Mouse (Mus musculus) megakaryocyte progenitor cell, adult 5-6 weeks (primary cell): ENCODE data around the gene Rad51b. TPM values are rescaled to one million over a fixed set of nuclear protein-coding genes. Genes with fewer than 3 reads are reported as not detected.

Experiments
- ATAC-seq: replicated peaks from 2 replicates; pipeline ENCODE4 v1.8.0; 2016; ENCODE audit warnings: mild to moderate bottlenecking, moderate TSS enrichment, inconsistent platforms; ENCODE audit not compliant: poor library complexity
- total RNA-seq, 2 experiments: library from RNA; stranded (forward) in 1 of 2; stranded (reverse) in 1 of 2; fragments of 157-497, 149-512 nt in 1 of 2; fragments of 200-1000 nt in 1 of 2; gene quantifications; 2 replicates each; pipeline versions ENCODE4 v1.2.3 to v1.2.4; 2015 to 2017

Rad51b gene
- total RNA-seq, 2 experiments from 2014 or later = 15.7 to 19.5 TPM

DNA sequence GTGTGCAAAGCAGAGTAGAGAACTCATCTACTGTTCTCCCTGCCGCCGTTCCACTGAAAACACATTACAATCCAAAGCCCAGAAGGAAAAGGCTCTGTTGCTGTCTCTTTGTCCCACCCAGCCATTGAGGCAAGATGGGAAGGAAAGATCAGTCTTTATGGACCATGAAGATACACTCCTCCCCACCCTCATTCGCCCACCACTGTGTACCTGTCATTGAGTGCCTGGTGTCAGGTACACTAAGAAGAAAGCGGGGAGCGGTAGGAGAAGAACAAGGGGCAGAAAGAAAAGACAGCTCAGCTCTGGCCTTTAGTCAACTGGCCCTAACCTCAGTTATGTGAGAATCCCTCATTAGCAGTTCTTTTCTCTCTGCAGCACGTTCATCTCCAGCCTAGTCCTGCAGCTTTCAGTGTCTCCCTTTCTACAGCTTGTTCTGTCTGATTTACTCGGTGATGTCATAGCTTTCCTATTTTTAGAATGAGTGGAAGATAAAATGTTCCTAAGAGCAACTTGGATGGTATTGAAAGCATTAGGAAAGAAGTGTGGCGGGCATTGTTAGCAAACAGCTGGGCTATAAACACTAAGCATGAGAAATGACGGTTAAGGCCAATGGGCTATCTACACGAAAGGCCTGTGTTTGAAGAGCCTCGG lies 382.3 kb downstream of the Rad51b start:
- no peak for ATAC-seq

DNA sequence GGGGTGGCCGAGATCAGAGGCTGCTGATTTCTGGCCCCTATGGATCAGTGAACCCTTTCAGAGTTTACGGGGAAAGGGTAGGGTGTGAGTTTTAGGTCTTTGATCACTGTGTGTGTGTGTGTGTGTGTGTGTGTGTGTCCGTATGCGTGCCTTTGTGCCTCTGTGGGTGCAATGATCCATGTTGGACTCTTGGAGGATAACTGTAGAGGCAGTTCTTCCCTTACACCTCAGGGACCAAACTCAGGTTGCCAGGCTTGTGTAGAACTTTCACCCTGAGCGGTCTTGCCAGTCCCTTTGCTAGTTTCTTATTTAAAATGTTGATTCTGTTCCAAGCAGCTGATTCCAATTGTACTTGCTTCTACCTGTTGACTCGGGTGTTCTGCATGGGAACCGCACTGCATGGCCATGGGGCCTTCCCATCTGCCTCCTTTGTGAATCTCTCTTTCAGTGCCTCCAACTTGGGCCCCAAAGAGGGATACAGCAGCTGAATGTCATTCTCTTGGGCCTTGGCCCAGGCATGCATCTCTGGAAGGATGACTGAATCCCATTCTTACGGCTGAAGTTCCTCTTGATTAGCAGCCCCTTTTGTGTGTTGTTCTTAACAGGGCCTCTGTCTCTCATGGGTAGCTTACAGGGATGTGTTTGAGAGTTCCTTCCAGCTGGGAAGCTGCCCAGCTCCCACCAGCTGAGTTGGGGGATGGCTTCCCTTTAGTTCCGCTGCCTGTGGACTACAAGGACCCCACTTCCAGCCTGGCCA lies 383.0 kb downstream of the Rad51b start:
- no peak for ATAC-seq

DNA sequence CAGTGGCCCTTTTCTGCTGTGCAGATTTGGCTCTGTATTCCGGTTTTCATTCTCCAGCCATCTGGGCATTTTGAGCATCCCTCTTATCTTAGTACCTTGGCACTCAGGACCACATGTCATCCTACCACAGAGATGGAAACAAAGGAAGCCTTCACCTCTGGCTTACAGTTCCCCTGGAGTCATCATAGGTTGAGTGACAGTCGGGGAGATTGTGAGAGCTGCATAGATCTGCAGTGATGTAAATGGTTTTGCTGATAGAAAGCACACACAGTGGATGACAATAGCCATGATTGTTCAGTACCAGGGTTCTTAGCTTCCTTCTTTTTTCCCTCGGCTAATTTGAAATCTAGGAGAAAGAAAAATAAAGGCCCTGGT lies 383.6 kb downstream of the Rad51b start:
- no peak for ATAC-seq

DNA sequence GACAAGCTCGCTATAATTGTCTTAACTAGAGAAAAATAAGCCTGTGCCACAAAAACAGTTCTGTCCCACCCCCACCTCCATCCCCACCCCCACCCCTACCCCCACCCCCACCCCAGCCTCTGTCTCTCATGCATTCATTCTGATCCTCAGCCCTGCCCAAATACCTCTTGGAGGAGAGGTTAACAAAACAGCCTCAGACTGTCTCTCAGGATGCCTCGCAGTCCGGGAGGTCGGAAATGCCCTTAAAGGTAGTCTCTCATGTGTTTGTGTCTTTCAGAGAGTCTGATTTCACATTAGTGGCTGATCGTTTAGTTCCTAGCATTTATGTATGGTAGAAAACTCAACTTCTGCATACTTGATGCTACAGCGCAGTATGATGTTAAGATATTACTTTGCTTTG lies 384.5 kb downstream of the Rad51b start:
- ATAC-seq = no peak

DNA sequence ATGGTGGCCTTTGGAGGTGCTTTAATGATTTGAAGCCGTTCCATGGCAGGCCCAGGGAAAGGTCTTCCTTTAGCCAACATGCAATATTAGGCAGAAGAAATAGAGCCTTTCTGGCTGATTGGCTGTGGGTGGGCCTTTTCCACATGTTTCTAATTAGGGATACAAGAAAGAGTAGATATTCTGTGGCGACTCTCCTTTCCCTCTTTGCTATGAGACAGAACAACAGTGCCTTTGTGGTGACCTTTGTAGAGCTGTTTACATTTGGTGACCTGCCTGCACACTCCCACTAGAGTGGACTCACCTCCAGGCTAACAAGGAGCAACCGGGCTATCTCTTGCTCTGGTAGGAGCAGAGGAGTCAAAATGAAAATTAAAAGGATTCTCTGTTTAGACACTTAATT lies 386.3 kb downstream of the Rad51b start:
- ATAC-seq = no peak

DNA sequence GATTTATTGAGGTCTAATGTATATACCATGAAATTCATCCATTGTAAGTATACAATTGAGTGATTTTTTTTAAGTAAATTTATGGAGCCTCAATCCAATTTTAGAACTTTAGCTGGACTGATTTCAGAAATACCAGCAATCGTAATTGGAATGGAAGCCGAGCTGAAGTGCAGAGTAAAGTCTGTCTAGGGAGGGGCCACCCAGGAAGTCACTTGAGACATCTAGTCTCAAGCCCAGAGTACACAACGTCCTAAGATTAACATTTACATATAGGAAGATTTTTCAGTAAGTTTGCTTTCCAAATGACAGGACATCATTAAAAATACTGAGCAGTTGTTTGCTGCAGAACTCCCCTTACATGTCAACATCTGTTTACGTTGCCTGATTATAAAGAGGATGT lies 386.7 kb downstream of the Rad51b start:
- no peak for ATAC-seq

DNA sequence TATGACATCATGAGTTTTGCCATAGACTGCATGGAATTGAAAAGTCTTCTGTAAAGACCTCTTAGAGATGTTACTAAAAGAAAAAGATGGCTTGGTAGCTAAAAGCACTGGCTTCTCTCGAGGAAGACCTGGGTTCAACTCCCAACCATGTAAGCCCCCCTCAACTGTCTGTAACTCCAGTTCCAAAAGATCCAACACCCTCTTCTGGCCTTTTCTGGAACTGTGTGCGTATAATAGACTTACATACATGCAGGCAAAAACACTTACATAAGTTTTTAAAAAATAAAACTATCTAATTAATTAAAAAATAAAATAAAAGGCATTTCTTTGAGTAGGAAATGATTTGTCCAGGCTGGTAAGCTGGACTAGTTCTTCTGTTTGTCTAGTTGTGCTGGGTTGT lies 387.3 kb downstream of the Rad51b start:
- ATAC-seq = no peak

DNA sequence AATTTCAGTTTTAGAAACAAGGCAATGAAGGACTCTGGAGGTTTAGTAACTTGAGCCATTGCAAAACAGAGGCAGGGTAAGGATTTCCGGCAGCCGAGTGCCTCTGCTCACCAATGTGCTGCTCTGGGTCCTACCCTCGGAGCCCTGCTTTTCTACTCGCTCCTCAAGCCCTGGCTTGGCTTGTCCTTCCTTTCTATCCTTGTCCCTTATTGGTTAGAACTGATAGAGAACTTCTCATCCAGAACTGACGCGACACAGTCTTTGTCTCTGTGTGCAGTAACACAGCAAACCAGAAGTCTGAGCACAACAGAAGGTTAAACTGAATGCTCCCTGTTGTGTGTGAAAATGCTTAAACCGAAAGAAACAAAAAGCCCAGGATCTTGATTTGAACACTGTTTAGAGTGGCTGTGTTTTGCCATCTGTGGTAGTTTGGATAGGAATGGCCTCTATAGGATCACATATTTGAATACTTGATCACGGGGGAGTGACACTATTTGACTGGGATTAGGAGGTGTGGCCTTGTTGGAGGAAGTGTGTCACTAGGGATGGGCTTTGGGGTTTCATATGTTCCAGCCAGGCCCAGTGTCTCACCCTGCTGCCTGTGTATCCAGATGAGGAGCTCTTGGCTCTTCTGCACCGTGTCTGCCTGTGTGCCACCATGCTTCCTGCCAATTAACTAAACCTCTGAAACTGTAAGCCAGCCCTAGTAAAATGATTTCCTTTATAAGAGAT lies 389.7 kb downstream of the Rad51b start:
- peak; percentile 50 for ATAC-seq

DNA sequence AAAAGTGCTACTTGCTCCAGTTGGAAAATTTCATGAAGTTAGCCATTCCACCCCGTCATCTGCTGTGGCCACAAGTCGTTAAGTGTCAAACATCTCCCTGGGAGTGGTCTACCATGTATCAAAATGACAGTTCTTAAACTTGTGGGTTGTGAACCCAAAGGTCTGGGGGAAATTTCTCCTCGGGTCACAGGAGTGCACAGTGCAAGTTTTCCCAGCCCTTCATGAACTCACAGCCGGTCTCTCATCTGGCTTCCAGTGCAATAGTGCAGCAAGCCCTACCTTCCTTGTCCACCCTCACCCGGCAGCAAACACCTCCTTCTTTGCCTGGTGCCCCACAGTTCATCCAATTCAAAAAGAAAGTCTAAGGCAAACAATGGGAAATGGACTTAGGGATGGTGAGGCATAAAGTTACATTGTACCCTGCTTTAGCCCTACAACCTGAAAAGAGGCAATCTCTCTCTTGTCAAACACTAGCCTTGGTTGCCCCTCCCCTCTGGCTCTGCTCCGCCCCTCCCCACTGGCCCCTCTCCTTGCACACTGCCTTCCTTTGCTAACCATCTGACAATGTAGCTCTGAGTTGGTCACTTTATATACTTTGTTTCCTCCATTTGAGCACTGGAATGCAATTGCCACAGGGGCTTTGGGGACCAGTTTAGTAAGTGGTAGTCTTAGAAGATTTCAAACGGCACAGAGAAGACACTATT lies 390.8 kb downstream of the Rad51b start:
- ATAC-seq = no peak

DNA sequence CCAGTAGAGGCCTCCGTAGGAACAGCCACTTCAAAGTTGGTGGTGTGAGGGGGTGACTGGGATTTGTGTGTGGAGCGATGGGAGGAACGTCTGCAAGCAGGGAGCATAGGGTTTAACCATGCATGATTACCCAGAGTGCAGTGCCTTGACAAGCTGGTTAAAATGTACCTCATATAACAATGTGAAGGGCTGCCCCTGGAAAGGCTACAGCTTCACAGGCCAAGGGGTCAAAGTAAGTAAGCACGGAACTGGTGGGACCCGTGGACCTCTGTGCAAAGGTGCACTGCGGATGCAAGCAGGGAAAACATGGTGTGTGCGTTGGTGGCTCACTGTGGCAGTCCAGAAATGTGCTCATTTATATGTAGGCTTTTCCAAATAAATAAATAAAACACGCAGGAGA lies 392.2 kb downstream of the Rad51b start:
- no peak for ATAC-seq

DNA sequence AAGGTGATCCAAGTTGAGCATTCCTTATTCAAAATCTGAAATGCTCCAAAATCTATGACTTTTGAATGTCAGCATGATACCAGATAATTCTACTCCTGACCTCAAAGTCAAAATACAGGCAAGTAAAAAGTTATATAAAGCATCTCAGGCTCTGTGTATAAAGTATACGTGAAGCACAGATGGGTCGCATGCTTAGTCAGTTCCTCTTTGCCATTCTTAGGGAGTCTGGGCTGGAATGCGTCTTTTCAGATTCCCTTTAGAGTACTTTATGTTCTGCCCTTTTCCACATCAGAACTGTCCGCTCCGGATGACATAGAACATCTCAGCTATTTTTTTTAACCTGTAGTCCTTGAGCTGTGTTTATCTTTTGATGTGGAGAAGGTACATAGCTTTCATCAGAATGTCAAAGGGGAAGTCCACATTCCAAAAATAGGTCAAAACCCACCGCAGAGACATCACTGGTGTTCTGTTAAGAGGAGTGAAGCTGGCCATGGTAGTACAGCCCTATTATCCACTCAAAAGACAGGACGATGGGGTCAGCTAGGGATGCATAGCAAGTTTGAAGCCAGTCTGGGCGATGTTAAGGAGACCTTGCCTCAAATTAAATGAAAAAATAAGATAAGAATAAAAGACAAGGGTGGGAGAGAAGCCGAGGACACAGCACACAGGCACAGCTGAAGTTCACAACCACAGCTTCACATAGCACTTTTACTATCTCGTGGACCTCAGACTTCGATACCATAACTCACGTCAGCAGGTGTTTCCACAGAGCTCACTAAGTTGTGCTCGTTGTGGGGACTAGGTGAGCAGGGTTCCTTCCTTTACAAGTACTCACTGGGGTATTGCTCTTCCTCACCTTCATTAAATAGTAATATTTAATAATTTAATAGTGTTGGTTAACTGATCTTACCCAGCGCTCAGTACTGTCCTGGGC lies 395.1 kb downstream of the Rad51b start:
- peak; percentile 37; the same call in 1 of the 2 replicates for ATAC-seq

DNA sequence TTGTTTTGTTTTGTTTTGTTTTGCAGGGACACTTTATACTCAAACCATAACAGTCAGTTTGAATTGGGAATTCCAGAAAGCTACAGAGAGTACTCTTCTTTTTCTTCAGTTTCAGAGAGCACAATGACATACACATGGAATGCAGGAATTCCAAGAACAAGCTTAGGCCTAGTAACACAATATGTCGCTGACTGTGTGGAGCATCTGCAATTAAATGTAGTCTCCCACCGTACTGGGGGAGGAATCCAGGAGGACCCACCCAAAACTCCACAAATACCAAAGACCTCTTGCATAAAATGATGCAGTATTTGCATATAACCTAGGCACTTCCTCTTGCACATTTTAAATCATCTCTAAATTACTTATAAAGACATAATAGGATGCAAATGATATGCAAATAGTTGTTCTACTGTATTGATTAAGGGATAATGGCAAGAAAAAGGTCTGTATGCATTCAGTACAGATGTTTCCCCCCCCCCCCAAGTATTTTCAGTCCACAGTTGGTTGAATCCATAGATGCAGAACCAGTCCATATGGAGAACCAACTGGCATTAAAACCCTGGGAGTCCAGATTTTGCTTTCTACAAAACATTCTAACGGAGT lies 398.9 kb downstream of the Rad51b start:
- ATAC-seq = no peak

DNA sequence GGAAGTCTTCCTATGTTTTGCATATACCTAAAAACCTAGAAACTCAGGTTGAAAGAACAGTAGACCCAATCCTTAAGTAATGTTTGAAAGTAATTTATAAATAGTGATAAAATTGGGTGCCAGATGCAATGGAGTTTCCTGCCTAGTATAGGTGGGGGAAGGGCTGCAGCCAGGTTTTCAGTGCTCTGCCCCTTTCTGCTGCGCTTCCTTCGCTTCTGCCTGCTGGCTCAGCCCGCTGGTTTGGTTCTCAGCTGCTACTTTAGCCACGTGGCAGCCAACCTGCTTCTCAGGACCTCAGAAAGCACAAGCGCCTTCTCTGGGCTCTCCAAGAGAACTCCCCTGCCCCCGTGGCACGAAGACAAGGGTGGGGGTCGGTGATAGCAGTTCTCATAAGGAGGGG lies 406.5 kb downstream of the Rad51b start:
- no peak for ATAC-seq

DNA sequence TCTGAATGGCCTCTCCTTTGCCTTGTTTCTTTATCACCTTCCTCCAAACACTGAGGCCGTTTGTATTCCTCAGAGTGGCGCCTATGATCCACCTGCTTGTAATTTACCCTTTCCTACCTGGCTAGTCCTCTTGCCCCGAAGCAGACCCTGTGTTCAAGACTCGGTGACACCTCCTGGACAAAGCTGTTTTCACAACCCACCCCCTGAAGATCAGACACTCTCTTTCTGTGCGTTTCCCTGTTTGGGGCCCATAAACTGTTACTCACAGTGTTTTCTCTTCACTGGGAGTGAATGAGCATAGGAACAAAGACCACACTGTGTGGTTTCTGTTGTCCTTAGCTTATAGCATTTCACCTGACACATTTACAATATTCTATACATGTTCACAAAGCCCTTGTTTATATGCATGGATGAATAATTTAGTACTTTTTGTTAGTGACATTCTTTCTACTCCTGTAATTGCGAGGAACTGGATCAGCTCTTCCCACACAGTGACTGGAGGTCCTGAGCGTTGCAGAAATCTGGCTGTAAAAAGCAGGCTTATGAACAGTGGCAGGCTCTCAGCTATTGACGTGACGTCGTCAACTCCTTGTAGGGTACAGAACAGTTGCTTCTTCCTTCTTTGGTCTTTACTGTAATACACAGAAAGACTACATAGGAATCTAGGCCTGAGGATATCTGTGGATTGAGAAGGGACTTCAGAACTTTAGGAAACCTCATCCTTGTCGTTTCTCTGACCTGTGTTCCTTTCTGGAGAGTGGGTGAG lies 408.6 kb downstream of the Rad51b start:
- no peak for ATAC-seq

DNA sequence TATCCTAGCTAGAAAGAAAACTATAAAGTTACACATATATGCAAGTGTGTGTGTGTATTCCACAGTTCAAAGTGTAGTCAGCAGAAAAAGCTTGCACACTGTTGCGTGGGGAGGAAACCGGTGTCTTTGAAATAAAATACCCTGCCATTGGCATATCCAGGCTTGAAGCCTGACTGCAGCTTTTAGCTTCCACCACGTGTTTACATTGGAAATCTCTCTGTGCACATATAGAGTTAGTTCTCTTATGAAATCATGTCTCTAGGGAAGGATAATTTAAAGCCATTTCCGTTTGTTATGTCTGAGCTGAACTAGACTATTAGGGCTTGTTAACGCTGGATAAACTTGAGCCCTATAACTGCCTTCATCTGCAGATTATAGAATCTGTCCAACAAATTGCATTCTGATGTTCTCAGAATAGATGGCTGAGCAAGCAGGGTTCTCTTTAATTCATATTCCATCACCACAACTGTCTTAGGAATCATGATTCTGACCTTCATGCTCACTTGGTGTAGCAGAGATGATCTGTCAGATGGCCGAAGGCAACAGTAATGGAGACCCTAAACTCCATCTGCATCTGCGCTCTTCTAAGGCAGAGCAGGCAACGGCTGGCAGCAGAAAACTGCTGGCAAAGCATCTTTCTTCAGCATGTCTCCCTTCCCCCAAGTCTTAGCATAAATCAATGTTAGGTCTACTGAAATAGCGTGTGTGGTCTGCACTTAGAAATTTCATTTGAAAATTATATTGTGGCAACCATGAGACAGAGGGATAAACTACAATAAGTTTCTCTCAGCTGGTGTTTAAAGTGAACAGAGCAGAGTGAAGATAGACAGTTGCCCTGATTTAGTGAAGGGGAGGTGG lies 410.7 kb downstream of the Rad51b start:
- no peak for ATAC-seq

DNA sequence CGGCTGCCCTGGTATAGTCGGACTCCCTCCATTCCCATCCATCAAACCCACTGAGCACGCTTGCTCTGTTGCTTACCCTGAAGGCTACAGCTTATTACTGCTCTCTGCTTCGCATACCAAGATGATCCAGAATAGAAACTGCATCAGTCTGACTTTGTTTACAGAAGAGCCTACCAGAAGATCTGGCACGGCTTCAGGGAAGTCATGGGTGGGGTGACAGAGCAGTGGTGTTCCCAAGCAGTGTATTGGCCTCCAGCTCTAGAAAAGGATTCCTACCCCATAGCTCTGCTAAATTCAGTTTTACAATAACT lies 411.3 kb downstream of the Rad51b start:
- ATAC-seq = no peak

DNA sequence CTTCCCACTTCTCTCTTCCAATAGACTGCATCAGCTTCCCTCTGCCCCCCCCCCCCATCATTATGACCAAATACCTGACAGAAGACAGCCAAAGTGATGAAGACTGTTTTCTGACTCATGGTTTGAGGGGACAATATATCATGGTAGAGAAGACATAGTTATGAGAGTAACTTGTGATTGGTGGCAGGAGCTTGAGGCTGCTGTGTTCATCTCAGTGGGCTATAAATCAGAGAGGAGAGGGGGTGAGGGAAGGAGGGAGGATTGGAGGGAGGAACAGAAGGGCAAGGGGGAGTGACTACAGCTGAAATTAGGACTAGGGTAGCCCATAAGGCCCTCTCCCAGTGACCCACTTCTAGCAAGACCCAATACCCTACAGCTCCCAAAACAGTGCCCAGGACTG lies 416.2 kb downstream of the Rad51b start:
- no peak for ATAC-seq

DNA sequence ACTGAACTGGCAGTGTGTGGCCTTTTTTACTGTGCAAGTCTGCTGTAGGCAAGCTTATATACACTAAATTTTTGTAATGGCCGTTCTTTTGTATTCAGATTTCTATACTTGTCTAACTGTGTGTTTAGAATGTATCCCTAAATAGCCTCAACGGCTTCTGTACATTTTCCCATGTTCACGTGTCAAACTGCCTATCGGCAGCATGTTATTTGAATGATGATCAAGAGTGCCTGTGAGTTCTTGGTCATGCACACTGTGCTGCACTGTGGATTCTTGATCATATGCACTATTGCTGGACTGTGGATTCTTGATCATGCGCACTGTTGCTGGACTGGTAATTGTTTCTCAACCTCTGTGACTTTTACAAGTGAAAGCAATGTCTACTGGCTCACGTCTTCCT lies 417.4 kb downstream of the Rad51b start:
- no peak for ATAC-seq
